Mouse (Mus musculus) embryonic facial prominence, embryonic 12.5 days (tissue): ENCODE measurements around the gene Zdhhc4. TPM values are rescaled to one million over a fixed set of nuclear protein-coding genes. Genes with fewer than 3 reads are reported as not detected.

ENCODE experiments used
- ATAC-seq: fragments of 200-750 bp; cut with Nextera tagmentation; 2 replicates; pipeline ENCODE4 v1.8.0; 2017; ENCODE audit not compliant: insufficient number of reproducible peaks, insufficient read depth, low FRiP score, low TSS enrichment
- H3K27ac ChIP-seq: fragments of 300-500 bp; sonication (generic); 2 replicates; pipeline ENCODE4 v1.5.1; 2016; ENCODE audit warnings: mild to moderate bottlenecking
- H3K27me3 ChIP-seq: fragments of 300-500 bp; sonication (generic); 2 replicates; pipeline ENCODE4 v1.6.1; 2016; ENCODE audit warnings: mild to moderate bottlenecking, moderate library complexity
- H3K36me3 ChIP-seq: fragments of 300-500 bp; sonication (generic); 2 replicates; pipeline ENCODE4 v1.6.1; 2016; ENCODE audit warnings: mild to moderate bottlenecking
- H3K4me1 ChIP-seq: fragments of 300-500 bp; sonication (generic); 2 replicates; pipeline ENCODE4 v1.6.1; 2016
- H3K4me2 ChIP-seq: fragments of 300-500 bp; sonication (generic); replicated peaks from 2 replicates; pipeline ENCODE4 v1.6.1; 2016; ENCODE audit warnings: mild to moderate bottlenecking, moderate library complexity
- H3K4me3 ChIP-seq: fragments of 300-500 bp; sonication (generic); 2 replicates; pipeline ENCODE4 v1.5.1; 2016; ENCODE audit warnings: mild to moderate bottlenecking
- H3K9ac ChIP-seq: fragments of 300-500 bp; sonication (generic); 2 replicates; pipeline ENCODE4 v1.6.1; 2016; ENCODE audit warnings: mild to moderate bottlenecking, moderate library complexity
- H3K9me3 ChIP-seq: fragments of 300-500 bp; sonication (generic); 2 replicates; pipeline ENCODE4 v1.6.1; 2016; ENCODE audit warnings: mild to moderate bottlenecking, moderate library complexity
- WGBS: fragments of 180-500 bp; shearing (Covaris S2); methylation state at CpG from one replicate; pipeline ENCODE4 v1.1.7; 2016; 5-methylcytosine and 5-hydroxymethylcytosine counted together
- polyA plus RNA-seq: library from polyadenylated mRNA; unstranded; fragments of >200 nt; fragmentation: Nextera tagmentation; extraction: Ambion mirVana; gene quantifications from 2 replicates; pipeline ENCODE4 v1.2.1, GENCODE M21; 2016

Zdhhc4 gene
- polyA plus RNA-seq, 1 experiment from 2014 or later, result 85.8 TPM

- no peaks in the 10 kb centered on the region for H3K9me3 ChIP-seq
- 53% methylated on average over 5 of the region's 5 CpGs for WGBS
- H3K27me3 ChIP-seq, result peaks cover 47% of the 10 kb centered on the region
- no peak overlapping the region for H3K4me3 ChIP-seq
- peaks cover 24% of the 10 kb centered on the region; the same call in 1 of the 2 replicates for H3K4me1 ChIP-seq
- no peak overlapping the region for H3K9ac ChIP-seq
- H3K4me2 ChIP-seq, result no peak overlapping the region
- no peak for ATAC-seq
- no peaks in the 10 kb centered on the region for H3K36me3 ChIP-seq
- no peak overlapping the region for H3K27ac ChIP-seq
Observed at GRCm38 (mm10) chr5:143360000-143360399, 30.9 kb upstream of the Zdhhc4 start.

- Histone ChIP-seq H3K4me2 (no peak overlapping the region), H3K36me3 (no peaks in the 10 kb centered on the region), H3K27ac (no peak overlapping the region), H3K27me3 (peaks cover 40% of the 10 kb centered on the region), H3K4me1 (peaks cover 18% of the 10 kb centered on the region; the same call in 1 of the 2 replicates), H3K9me3 (no peaks in the 10 kb centered on the region), H3K9ac (no peak overlapping the region), H3K4me3 (no peak overlapping the region)
- 31% methylated on average over 7 of the region's 7 CpGs for WGBS
- ATAC-seq, result no peak
Observed at GRCm38 (mm10) chr5:143359263-143359662, 30.2 kb upstream of the Zdhhc4 start.

GRCm38 (mm10) chr5:143357564-143357963, 28.5 kb upstream of the Zdhhc4 start:
- Histone ChIP-seq H3K27ac (no peak overlapping the region), H3K9ac (peak overlapping the region; percentile 8; the same call in 1 of the 2 replicates), H3K27me3 (peaks cover 24% of the 10 kb centered on the region), H3K36me3 (no peaks in the 10 kb centered on the region), H3K4me3 (peak overlapping the region; percentile 26), H3K9me3 (no peaks in the 10 kb centered on the region), H3K4me2 (peak overlapping the region; percentile 48), H3K4me1 (peaks cover 8% of the 10 kb centered on the region; the same call in 1 of the 2 replicates)
- no peak for ATAC-seq
- 2% methylated on average over 28 of the region's 28 CpGs for WGBS

GRCm38 (mm10) chr5:143356686-143357388, 27.8 kb upstream of the Zdhhc4 start, which contains the start of gene Grid2ip:
Grid2ip (plus strand) TSS chr5:143357338.
- no peak for ATAC-seq
- Histone ChIP-seq H3K9me3 (no peaks in the 10 kb centered on the region), H3K4me2 (peak within 1 kb of the TSS; percentile 48), H3K27ac (no peak within 1 kb of the TSS), H3K4me3 (peak within 1 kb of the TSS; percentile 26), H3K9ac (peak within 1 kb of the TSS; percentile 8; the same call in 1 of the 2 replicates), H3K27me3 (peaks cover 21% of the 10 kb centered on the region), H3K36me3 (no peaks in the 10 kb centered on the region), H3K4me1 (peaks cover 8% of the 10 kb centered on the region; the same call in 1 of the 2 replicates)
- WGBS, result 10% methylated on average over 17 of the region's 17 CpGs

GRCm38 (mm10) chr5:143356017-143356416, 27.0 kb upstream of the Zdhhc4 start:
- H3K27me3 ChIP-seq, result peaks cover 21% of the 10 kb centered on the region

GRCm38 (mm10) chr5:143346367-143346766, 17.3 kb upstream of the Zdhhc4 start:
- H3K9me3 ChIP-seq, result peaks cover 5% of the 10 kb centered on the region; the same call in 1 of the 2 replicates
- no peak overlapping the region for H3K4me3 ChIP-seq
- no peaks in the 10 kb centered on the region for H3K27me3 ChIP-seq
- WGBS, result 69% methylated on average over 8 of the region's 8 CpGs
- H3K9ac ChIP-seq, result no peak overlapping the region
- H3K4me1 ChIP-seq, result no peaks in the 10 kb centered on the region
- no peak for ATAC-seq
- H3K4me2 ChIP-seq, result no peak overlapping the region
- no peak overlapping the region for H3K27ac ChIP-seq
- no peaks in the 10 kb centered on the region for H3K36me3 ChIP-seq

More at GRCm38 (mm10) chr5:143356017-143356416, 27.0 kb upstream of the Zdhhc4 start:
- WGBS, result 37% methylated on average over 5 of the region's 5 CpGs
- Histone ChIP-seq H3K36me3 (no peaks in the 10 kb centered on the region), H3K9ac (no peak overlapping the region), H3K4me1 (peaks cover 8% of the 10 kb centered on the region; the same call in 1 of the 2 replicates), H3K4me2 (no peak overlapping the region), H3K4me3 (no peak overlapping the region), H3K27ac (no peak overlapping the region), H3K9me3 (no peaks in the 10 kb centered on the region)
- no peak for ATAC-seq

GRCm38 (mm10) chr5:143339603-143340002, 10.5 kb upstream of the Zdhhc4 start:
- 55% methylated on average over 6 of the region's 6 CpGs for WGBS
- H3K27ac ChIP-seq, result no peak overlapping the region
- H3K9me3 ChIP-seq, result no peaks in the 10 kb centered on the region
- no peaks in the 10 kb centered on the region for H3K27me3 ChIP-seq
- ATAC-seq, result no peak
- H3K4me3 ChIP-seq, result no peak overlapping the region
- no peak overlapping the region for H3K9ac ChIP-seq
- no peaks in the 10 kb centered on the region for H3K4me1 ChIP-seq
- H3K36me3 ChIP-seq, result no peaks in the 10 kb centered on the region
- no peak overlapping the region for H3K4me2 ChIP-seq

GRCm38 (mm10) chr5:143336559-143336958, 7.5 kb upstream of the Zdhhc4 start:
- Histone ChIP-seq H3K27ac (no peak overlapping the region), H3K4me2 (no peak overlapping the region), H3K9me3 (no peaks in the 10 kb centered on the region), H3K9ac (no peak overlapping the region), H3K4me3 (no peak overlapping the region), H3K4me1 (no peaks in the 10 kb centered on the region), H3K27me3 (no peaks in the 10 kb centered on the region), H3K36me3 (no peaks in the 10 kb centered on the region)
- WGBS, result 68% methylated on average over 6 of the region's 6 CpGs
- ATAC-seq, result no peak

GRCm38 (mm10) chr5:143335089-143335460, 6.0 kb upstream of the Zdhhc4 start:
- WGBS, result 81% methylated on average over 7 of the region's 7 CpGs

GRCm38 (mm10) chr5:143334418-143335088, 5.5 kb upstream of the Zdhhc4 start:
- Histone ChIP-seq H3K27me3 (no peaks in the 10 kb centered on the region), H3K9ac (no peak overlapping the region), H3K4me3 (no peak overlapping the region), H3K4me1 (peaks cover 4% of the 10 kb centered on the region; the same call in 1 of the 2 replicates), H3K4me2 (no peak overlapping the region), H3K9me3 (no peaks in the 10 kb centered on the region), H3K36me3 (no peaks in the 10 kb centered on the region), H3K27ac (no peak overlapping the region)
- no peak for ATAC-seq
- WGBS, result 69% methylated on average over 14 of the region's 14 CpGs

More at GRCm38 (mm10) chr5:143335089-143335460, 6.0 kb upstream of the Zdhhc4 start:
- no peaks in the 10 kb centered on the region for H3K36me3 ChIP-seq
- H3K27ac ChIP-seq, result no peak overlapping the region
- no peaks in the 10 kb centered on the region for H3K9me3 ChIP-seq
- H3K4me1 ChIP-seq, result no peaks in the 10 kb centered on the region
- no peak overlapping the region for H3K4me2 ChIP-seq
- H3K27me3 ChIP-seq, result no peaks in the 10 kb centered on the region
- H3K4me3 ChIP-seq, result no peak overlapping the region
- no peak overlapping the region for H3K9ac ChIP-seq
- ATAC-seq, result no peak

- no peaks in the 10 kb centered on the region for H3K36me3 ChIP-seq
- no peaks in the 10 kb centered on the region for H3K27me3 ChIP-seq
- WGBS, result 16% methylated on average over 5 of the region's 5 CpGs
- ATAC-seq, result no peak
- H3K4me2 ChIP-seq, result no peak overlapping the region
- no peak overlapping the region for H3K27ac ChIP-seq
- H3K9me3 ChIP-seq, result no peaks in the 10 kb centered on the region
- no peak overlapping the region for H3K4me3 ChIP-seq
- no peak overlapping the region for H3K9ac ChIP-seq
- H3K4me1 ChIP-seq, result peaks cover 4% of the 10 kb centered on the region; the same call in 1 of the 2 replicates
Observed at GRCm38 (mm10) chr5:143333872-143334271, 4.8 kb upstream of the Zdhhc4 start.

GRCm38 (mm10) chr5:143317288-143317610, 11.8 kb downstream of the Zdhhc4 start:
- H3K4me3 ChIP-seq, result no peak overlapping the region
- no peaks in the 10 kb centered on the region for H3K9me3 ChIP-seq
- peaks cover 15% of the 10 kb centered on the region for H3K4me1 ChIP-seq
- no peak overlapping the region for H3K9ac ChIP-seq
- no peak for ATAC-seq
- no peaks in the 10 kb centered on the region for H3K27me3 ChIP-seq
- 88% methylated on average over 8 of the region's 8 CpGs for WGBS
- H3K36me3 ChIP-seq, result peaks cover 67% of the 10 kb centered on the region
- H3K27ac ChIP-seq, result no peak overlapping the region
- no peak overlapping the region for H3K4me2 ChIP-seq
